Mouse (Mus musculus) heart, embryonic 16.5 days (tissue): ENCODE measurements around the gene D430041D05Rik. TPM values are rescaled to one million over a fixed set of nuclear protein-coding genes. Genes with fewer than 3 reads are reported as not detected.

Experiments
- ATAC-seq: fragments of 200-750 bp; cut with Nextera tagmentation; replicated peaks from 2 replicates; pipeline ENCODE4 v1.8.0; 2017; ENCODE audit warnings: moderate number of reproducible peaks; ENCODE audit not compliant: insufficient read depth, low FRiP score; ENCODE audit errors: extremely low read depth
- H3K27ac ChIP-seq: fragments of 300-500 bp; sonication (generic); 2 replicates; pipeline ENCODE4 v1.5.1; 2014; ENCODE audit warnings: mild to moderate bottlenecking, low read length, control low read depth, moderate library complexity
- H3K27me3 ChIP-seq: fragments of 300-500 bp; sonication (generic); 2 replicates; pipeline ENCODE4 v1.6.1; 2014; ENCODE audit warnings: low read length, mixed read lengths; ENCODE audit not compliant: control insufficient read depth, insufficient read depth
- H3K36me3 ChIP-seq: fragments of 300-500 bp; sonication (generic); 2 replicates; pipeline ENCODE4 v1.6.1; 2014; ENCODE audit not compliant: control insufficient read depth, insufficient read depth
- H3K4me1 ChIP-seq: fragments of 300-500 bp; sonication (generic); 2 replicates; pipeline ENCODE4 v1.6.1; 2014; ENCODE audit warnings: low read length, mixed read lengths; ENCODE audit not compliant: control insufficient read depth, insufficient read depth
- H3K4me2 ChIP-seq: fragments of 300-500 bp; sonication (generic); 2 replicates; pipeline ENCODE4 v1.6.1; 2014; ENCODE audit warnings: low read depth, mild to moderate bottlenecking, control low read depth, low read length
- H3K4me3 ChIP-seq: fragments of 300-500 bp; sonication (generic); 2 replicates; pipeline ENCODE4 v1.5.1; 2014; ENCODE audit warnings: mild to moderate bottlenecking, control low read depth, low read length
- H3K9ac ChIP-seq: fragments of 300-500 bp; sonication (generic); 2 replicates; pipeline ENCODE4 v1.6.1; 2014; ENCODE audit warnings: low read length, control low read depth
- H3K9me3 ChIP-seq: fragments of 300-500 bp; sonication (generic); replicated peaks from 2 replicates; pipeline ENCODE4 v1.6.1; 2016; ENCODE audit warnings: low read length; ENCODE audit not compliant: control insufficient read depth
- WGBS: fragments of 180-500 bp; shearing (Covaris S2); extraction: QIAGEN DNeasy Blood & Tissue Kit; methylation state at CpG from one replicate; pipeline ENCODE4 v1.1.7; 2014; 5-methylcytosine and 5-hydroxymethylcytosine counted together
- polyA plus RNA-seq: library from polyadenylated mRNA; unstranded; fragments of >200 nt; fragmentation: Nextera tagmentation; extraction: Ambion mirVana; gene quantifications from 2 replicates; pipeline ENCODE4 v1.2.1, GENCODE M21; 2015

Gene D430041D05Rik
- polyA plus RNA-seq, 1 experiment from 2014 or later = 0.20 TPM

DNA sequence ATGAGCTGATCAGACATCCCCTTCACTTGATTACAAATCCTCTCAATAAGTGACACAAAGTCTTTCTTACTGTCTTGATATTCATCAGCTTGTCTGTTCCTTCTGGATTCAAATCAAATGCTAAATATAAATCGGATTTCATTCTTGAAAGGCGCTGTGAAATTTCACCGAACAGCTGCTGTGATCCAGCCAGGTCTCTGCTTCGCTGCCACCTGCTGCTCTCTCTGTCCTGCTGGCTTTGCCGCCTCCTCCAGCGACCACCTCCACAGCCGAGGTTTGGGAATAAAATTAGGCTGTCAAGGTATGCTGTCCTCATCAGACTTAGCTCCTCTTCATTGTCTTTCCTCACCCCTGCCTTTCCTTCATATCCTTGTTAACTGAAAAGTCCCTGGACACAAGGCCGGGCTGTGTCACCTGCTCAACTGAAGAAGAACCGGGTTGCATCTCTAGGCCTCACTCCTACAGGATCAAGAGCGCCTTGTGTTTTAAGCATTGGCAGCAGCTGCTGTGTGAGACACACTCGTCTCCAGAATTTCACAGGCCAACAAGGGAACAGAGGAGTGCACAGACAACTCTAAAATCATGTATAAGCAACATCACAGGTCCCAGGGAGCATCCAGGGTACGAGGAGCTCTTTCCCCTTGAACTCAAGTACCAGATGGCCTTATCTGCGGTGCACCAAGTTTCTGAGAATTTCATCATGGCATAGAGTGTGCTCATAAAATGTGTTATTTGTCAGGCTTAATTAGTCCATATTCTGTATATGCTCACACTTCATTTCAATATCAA lies 59.2 kb downstream of the D430041D05Rik start:
- Histone ChIP-seq H3K9ac (no peak overlapping the region), H3K36me3 (no peaks in the 10 kb centered on the region), H3K27me3 (no peaks in the 10 kb centered on the region), H3K4me2 (no peak overlapping the region), H3K4me3 (no peak overlapping the region), H3K27ac (no peak overlapping the region), H3K4me1 (no peaks in the 10 kb centered on the region), H3K9me3 (no peaks in the 10 kb centered on the region)
- WGBS = 72% methylated on average over 13 of the region's 13 CpGs
- ATAC-seq = no peak

DNA sequence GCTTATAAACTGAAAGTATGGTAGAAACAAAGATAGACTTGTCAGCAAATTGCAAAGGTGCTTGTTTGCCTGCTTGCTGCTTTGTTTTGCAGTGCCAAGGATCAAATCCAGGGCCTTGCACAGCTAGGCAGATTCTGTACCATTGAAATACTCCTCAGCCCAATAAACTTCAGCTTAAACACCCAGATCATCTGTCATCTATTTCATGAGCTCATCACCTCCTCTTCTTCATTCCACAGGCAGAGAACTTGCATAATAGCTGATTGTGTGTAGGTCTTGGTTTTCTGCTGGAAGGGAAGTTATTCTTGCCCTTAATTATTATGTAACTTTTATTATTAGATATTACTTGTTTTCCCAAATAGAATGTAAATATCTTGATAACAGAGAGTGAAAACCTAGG lies 73.2 kb downstream of the D430041D05Rik start:
- no peak overlapping the region for H3K27ac ChIP-seq
- H3K36me3 ChIP-seq = no peaks in the 10 kb centered on the region
- H3K4me3 ChIP-seq = no peak overlapping the region
- no peaks in the 10 kb centered on the region for H3K9me3 ChIP-seq
- no peak overlapping the region for H3K4me2 ChIP-seq
- no peak overlapping the region for H3K9ac ChIP-seq
- no peaks in the 10 kb centered on the region for H3K27me3 ChIP-seq
- no peaks in the 10 kb centered on the region for H3K4me1 ChIP-seq
- ATAC-seq = no peak

DNA sequence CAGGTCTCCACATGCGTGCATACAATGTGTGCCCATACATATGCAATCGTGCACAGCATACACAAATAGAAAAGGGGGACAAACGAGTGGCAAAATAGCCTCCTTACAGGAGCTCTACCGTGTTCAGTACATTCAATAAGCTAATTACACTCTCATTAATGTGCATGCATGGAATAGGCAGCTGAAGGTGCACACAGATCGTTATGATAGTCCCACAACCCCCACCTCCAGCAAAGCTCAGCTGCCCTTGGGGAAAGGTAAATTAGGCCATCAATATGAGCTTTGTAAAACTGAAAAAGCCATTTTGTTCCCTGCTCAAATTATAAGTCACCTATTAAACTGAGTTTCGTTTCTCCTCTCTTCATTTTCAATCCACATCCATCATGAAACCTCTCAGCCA lies 75.0 kb downstream of the D430041D05Rik start:
- no peak overlapping the region for H3K4me3 ChIP-seq
- H3K9ac ChIP-seq = no peak overlapping the region
- no peak overlapping the region for H3K27ac ChIP-seq
- ATAC-seq = no peak
- no peaks in the 10 kb centered on the region for H3K9me3 ChIP-seq
- H3K36me3 ChIP-seq = no peaks in the 10 kb centered on the region
- H3K4me2 ChIP-seq = no peak overlapping the region
- H3K27me3 ChIP-seq = no peaks in the 10 kb centered on the region
- 79% methylated on average over 6 of the region's 6 CpGs for WGBS
- H3K4me1 ChIP-seq = no peaks in the 10 kb centered on the region

DNA sequence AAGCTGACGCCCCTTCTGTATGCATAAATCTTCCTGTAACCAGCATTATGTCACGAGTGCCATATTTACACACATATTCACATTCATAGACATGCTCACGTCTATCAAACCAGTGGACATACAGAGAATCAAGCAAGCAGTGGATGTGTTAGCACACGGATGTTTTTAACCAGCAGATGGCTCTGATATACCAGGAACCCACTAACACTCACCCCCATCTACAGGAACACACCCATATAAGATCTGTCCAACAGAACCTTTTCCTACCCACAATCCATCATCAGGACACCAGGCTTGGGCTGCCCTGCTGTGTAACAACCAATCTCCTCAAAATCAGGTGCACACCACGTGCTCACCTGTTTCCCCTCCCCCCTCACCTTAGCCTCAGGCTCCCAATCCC lies 76.9 kb downstream of the D430041D05Rik start:
- no peak for ATAC-seq

DNA sequence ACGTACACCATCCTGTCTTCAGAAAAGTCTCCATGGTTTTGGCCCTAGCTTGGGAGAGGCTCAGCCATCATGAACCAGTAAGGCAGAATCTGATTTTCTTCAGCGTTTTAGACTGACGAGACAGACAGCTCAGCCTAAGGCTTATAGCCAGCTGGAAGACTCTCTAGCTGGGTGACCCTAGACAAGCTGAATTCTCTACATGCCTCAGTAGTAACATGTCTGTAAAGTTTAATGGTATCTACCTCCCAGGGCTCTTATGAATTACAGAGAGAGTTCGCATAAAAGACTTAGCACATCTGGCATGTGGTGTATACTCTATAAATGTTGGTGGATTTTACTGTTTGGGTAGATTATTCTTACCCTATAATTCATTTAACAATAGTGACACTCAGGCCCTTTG lies 78.1 kb downstream of the D430041D05Rik start:
- 64% methylated on average over 4 of the region's 4 CpGs for WGBS
- Histone ChIP-seq H3K36me3 (no peaks in the 10 kb centered on the region), H3K9me3 (no peaks in the 10 kb centered on the region), H3K4me3 (no peak overlapping the region), H3K4me1 (no peaks in the 10 kb centered on the region), H3K9ac (no peak overlapping the region), H3K27ac (no peak overlapping the region), H3K27me3 (no peaks in the 10 kb centered on the region), H3K4me2 (no peak overlapping the region)
- ATAC-seq = no peak

More for the DNA sequence above, 76.9 kb downstream of the D430041D05Rik start:
- Histone ChIP-seq H3K4me1 (no peaks in the 10 kb centered on the region), H3K9me3 (no peaks in the 10 kb centered on the region), H3K36me3 (no peaks in the 10 kb centered on the region), H3K27ac (no peak overlapping the region), H3K27me3 (no peaks in the 10 kb centered on the region), H3K9ac (no peak overlapping the region), H3K4me2 (no peak overlapping the region), H3K4me3 (no peak overlapping the region)
- 57% methylated on average over 5 of the region's 5 CpGs for WGBS

DNA sequence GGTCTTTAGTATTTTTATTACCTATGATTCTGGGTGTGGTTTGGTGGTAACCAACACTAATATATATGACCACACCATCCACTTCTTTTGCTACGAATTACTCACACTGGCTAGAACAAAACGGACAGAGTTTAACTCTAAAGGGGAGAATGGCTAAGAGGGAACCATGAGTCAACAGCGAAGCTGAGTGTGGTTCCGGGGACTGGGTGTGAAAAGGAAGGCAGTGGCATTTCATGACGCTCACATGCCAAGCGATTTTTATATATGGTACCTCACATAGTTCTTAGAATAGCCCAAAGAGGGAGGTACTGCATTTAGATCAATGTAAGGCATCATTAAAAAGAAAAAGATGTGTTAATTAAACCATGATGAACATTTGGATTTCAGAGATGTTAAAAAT lies 79.6 kb downstream of the D430041D05Rik start:
- ATAC-seq = no peak

DNA sequence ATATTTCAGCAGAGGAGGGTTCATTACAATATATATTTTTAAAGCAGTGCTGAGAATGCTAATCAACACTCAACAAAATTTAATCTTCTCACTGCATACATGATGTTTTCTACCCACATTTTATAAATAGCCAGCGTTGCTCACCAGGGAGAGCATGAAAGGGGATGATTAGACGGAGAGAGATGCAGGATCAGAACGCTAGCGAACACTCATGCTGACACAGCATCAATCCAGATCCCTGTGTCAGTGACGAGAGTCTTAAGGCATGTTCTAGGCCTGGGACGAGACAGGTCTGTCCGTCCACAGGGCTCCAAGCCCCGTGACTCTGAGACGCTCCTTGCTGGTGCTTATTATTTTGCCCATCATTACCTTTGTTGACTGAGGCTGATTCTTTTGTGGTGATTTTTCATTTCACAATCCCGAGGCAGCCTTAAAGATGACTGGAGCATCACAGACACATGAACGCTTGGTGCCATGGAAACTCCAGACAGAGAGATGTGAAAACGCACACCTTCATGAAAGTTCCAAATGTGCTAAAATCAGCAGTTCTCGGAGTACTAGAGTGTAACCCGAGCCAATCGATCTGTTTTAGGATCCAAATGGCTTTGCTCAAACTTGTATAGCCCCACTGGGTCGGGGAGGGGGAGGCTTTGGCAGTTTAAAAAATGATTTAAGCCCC lies 83.6 kb downstream of the D430041D05Rik start:
- H3K27ac ChIP-seq = no peak overlapping the region
- H3K27me3 ChIP-seq = no peaks in the 10 kb centered on the region
- WGBS = 71% methylated on average over 16 of the region's 16 CpGs
- no peaks in the 10 kb centered on the region for H3K36me3 ChIP-seq
- H3K9me3 ChIP-seq = no peaks in the 10 kb centered on the region
- ATAC-seq = no peak
- no peak overlapping the region for H3K9ac ChIP-seq
- no peak overlapping the region for H3K4me2 ChIP-seq
- H3K4me3 ChIP-seq = no peak overlapping the region
- no peaks in the 10 kb centered on the region for H3K4me1 ChIP-seq

More for the DNA sequence above, 79.6 kb downstream of the D430041D05Rik start:
- no peak overlapping the region for H3K4me2 ChIP-seq
- H3K36me3 ChIP-seq = no peaks in the 10 kb centered on the region
- no peak overlapping the region for H3K27ac ChIP-seq
- WGBS = 74% methylated on average over 6 of the region's 6 CpGs
- H3K9ac ChIP-seq = no peak overlapping the region
- no peaks in the 10 kb centered on the region for H3K27me3 ChIP-seq
- H3K9me3 ChIP-seq = no peaks in the 10 kb centered on the region
- H3K4me1 ChIP-seq = no peaks in the 10 kb centered on the region
- no peak overlapping the region for H3K4me3 ChIP-seq

DNA sequence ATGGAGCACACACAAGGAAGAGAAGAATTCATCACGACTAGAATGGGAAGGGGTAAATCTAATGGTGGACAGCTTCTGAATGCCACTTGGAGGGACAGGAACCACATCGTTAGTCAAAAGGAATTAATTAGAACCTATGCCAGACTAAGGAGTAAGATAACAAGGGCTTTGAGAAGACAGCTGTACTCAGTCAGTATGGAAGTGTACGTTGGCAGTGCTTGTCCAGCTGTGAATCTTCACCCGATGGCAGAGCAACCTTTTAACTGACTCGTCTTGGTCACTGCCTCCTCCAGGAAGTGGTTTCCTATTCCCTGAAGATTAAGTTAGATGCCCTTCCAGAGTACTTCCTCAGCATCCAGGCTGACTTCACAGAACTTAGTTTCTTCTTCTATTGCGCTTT lies 87.0 kb downstream of the D430041D05Rik start:
- 56% methylated on average over 6 of the region's 6 CpGs for WGBS
- no peak overlapping the region for H3K4me3 ChIP-seq
- H3K9me3 ChIP-seq = no peaks in the 10 kb centered on the region
- no peaks in the 10 kb centered on the region for H3K27me3 ChIP-seq
- no peak overlapping the region for H3K27ac ChIP-seq
- H3K4me1 ChIP-seq = no peaks in the 10 kb centered on the region
- no peaks in the 10 kb centered on the region for H3K36me3 ChIP-seq
- ATAC-seq = no peak
- no peak overlapping the region for H3K4me2 ChIP-seq
- H3K9ac ChIP-seq = no peak overlapping the region

DNA sequence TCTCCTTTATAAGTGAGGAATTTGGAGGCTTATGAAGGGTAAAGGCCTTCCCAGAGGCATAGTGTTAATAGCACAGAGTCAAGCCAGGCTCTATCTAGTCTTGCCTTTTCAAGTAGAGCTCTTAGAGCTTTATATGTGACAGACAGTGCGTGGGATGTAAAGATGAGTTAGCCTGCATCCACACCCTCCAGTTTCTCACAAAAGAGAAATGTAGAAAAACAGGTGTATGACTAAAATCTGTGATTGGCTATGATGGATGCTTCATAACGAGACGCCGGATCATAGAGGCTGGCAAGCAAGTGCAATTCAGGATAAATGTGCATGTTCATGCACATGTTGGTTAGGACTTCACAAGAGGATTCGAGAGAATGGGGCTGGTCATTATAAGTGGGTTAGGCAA lies 87.5 kb downstream of the D430041D05Rik start:
- Histone ChIP-seq H3K4me1 (no peaks in the 10 kb centered on the region), H3K27ac (no peak overlapping the region), H3K4me3 (no peak overlapping the region), H3K27me3 (no peaks in the 10 kb centered on the region), H3K9ac (no peak overlapping the region), H3K4me2 (no peak overlapping the region), H3K36me3 (no peaks in the 10 kb centered on the region), H3K9me3 (no peaks in the 10 kb centered on the region)
- ATAC-seq = no peak
- 80% methylated on average over 5 of the region's 5 CpGs for WGBS
